8 mouse cellular contexts compared by ENCODE assay signal in the genomic region with DNA sequence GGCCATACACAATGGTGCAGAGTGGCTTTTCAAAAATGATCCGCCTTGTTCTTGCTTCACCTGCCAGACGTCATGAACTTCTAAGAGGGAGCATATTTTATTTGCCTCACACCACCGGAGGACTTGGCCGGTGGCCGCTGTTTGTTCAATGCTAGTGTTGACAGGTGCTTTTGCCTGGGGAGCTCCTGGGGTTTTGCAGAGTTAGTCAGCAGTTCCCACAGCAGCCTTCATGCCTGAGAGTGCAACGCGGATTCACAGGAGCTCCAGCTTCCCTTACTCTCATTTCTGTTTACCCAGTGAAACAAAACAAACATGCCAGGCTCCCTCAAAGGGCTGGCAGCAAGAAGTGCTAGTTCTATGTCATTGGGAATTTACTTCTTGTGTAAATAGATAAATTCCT.
A peak's percentile ranks its signal among the peaks of the same experiment; 100 is the strongest.
DNase-seq lines count a peak whose midpoint lies in the region; ATAC-seq and TF ChIP-seq lines count a peak whose summit lies in the region.

No protein-coding gene starts in this region.

- 44% methylated on average over 7 of the region's 7 CpGs for WGBS in intestine, embryonic 15.5 days

- intact Hi-C loops in gastrocnemius, adult 2 months (cut with DNase I), result no loop called here
- intact Hi-C loops in gastrocnemius, postnatal 36 days (cut with DNase I), result no loop called here

- no peak for TF ChIP-seq CTCF in gastrocnemius, adult 2 months (IDR thresholded peaks at IDR 0.05)

- no peak overlapping the region for H3K9ac ChIP-seq in intestine, embryonic 15.5 days

- no peak overlapping the region for H3K4me3 ChIP-seq in gastrocnemius, adult 2 months
- H3K4me3 ChIP-seq in intestine, embryonic 15.5 days (replicated peaks), result no peak overlapping the region

- no peaks in the 10 kb centered on the region for H3K4me1 ChIP-seq in intestine, embryonic 15.5 days (replicated peaks)

- no peaks in the 10 kb centered on the region for H3K9me3 ChIP-seq in intestine, embryonic 15.5 days

- peak; percentile 75 for ATAC-seq in intestine, embryonic 15.5 days

- H3K36me3 ChIP-seq in intestine, embryonic 15.5 days, result no peaks in the 10 kb centered on the region

- peak overlapping the region; percentile 48; the same call in 1 of the 2 replicates for H3K27ac ChIP-seq in gastrocnemius, adult 2 months
- no peak overlapping the region for H3K27ac ChIP-seq in intestine, embryonic 15.5 days

- H3K27me3 ChIP-seq in intestine, embryonic 15.5 days (replicated peaks), result no peaks in the 10 kb centered on the region

- peak; percentile 31 for DNase-seq in gastrocnemius, adult 2 months
- DNase-seq in gastrocnemius, postnatal 36 days, result no peak
- peak; percentile 29 for DNase-seq in cerebellum, adult 9-11 months
- DNase-seq in lung, postnatal 4 days, result peak; percentile 80 to 91
- no peak for DNase-seq in frontal cortex, postnatal 25 days (ENCODE audit: low spot score in 2 of 2)
- no peak for DNase-seq in left cerebral cortex, adult 8-10 months (ENCODE audit: low spot score in 2 of 2)
- DNase-seq in embryo, embryonic 9.5 days (ENCODE audit: extremely low spot score), result no peak

- H3K4me2 ChIP-seq in intestine, embryonic 15.5 days (replicated peaks), result no peak overlapping the region

Comparison
In these comparisons a context has a peak if more than half of its experiments do, and no peak if none do; other contexts are left out.
1. DNase-seq: peak in gastrocnemius, adult 2 months (single experiment), cerebellum, adult 9-11 months (single experiment) and lung, postnatal 4 days (2 of 2); none in gastrocnemius, postnatal 36 days (0 of 2), frontal cortex, postnatal 25 days (0 of 2), left cerebral cortex, adult 8-10 months (0 of 2) and embryo, embryonic 9.5 days (single experiment).